Mouse (Mus musculus) cerebellum, adult 2 months (tissue): ENCODE data around the gene Cps1.

ENCODE experiments used
- CTCF ChIP-seq: fragments of 200-500 bp; IDR thresholded peaks from 2 replicates; pipeline ENCODE4 v1.5.1; 2011; ENCODE audit warnings: low read depth, mild to moderate bottlenecking, control low read depth, low read length, moderate library complexity, borderline replicate concordance; ENCODE audit not compliant: insufficient read depth
- POLR2A ChIP-seq: fragments of 200-500 bp; IDR thresholded peaks from 2 replicates; pipeline ENCODE4 v1.6.1; 2011; ENCODE audit warnings: low read length, control low read depth, borderline replicate concordance; ENCODE audit not compliant: insufficient read depth

GRCm38 (mm10) chr1:67103476-67104248 is 19.2 kb upstream of the Cps1 start:
- TF ChIP-seq CTCF (no peak), POLR2A (no peak)
